Mouse (Mus musculus) R1 (cell line): Measurements from ENCODE around the gene Atp6v1d.

Experiments used
- DNase-seq: peaks from one replicate; pipeline ENCODE4 v3.0.0-alpha.2; 2018; ENCODE audit warnings: low read depth, low spot score

The Atp6v1d gene

DNA sequence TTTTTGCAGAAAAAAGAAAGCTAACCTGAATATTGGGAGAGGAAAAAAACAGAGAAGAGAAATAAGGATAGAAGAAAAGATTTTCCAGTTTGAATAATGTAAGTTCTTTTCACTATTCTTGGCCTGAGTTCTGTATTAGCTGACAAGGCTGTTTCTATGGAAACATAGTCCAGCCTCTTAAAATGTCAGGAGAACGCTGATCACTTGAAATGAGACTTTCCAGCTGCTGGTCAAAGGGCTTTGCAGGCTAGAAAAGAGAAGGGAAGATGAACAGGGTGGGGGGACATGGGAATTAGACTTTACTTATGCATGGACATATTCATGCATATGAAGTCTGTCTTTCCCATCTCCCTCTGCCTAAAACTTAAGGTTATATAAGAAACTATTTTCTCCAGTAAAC lies 67.2 kb downstream of the Atp6v1d start:
- no peak for DNase-seq

DNA sequence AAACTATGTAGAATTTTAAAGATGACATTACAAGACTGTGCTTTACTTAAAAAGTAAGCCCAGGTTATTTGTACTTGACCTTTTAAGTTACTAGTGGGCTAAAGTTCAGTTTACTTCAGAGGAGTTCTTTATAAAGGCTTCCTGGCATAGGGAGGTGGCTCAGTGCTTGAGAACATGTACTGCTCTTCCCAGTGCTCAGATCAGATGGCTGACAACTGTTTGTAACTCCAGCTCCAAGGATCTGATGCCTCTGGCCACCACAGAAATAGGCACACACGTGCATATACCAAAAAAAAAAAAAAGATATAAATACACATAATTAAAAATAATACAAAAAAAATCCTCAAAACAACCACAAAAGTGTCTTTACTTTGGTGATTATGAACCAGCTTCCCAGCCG lies 70.6 kb downstream of the Atp6v1d start:
- DNase-seq = no peak
